1 mouse cellular context compared by ENCODE assay signal in genomic region chr5:76990789-76991188, GRCm38 (mm10).
TF ChIP-seq lines count a peak whose summit lies in the region.

No protein-coding gene starts in this region.

TF ChIP-seq in MEL, 35 proteins besides CTCF, POLR2A, EP300 and RAD21:
- TF ChIP-seq MXI1 (IDR thresholded peaks at IDR 0.05; ENCODE audit: low read depth, low read length), result peak; percentile 68; the same call in 1 of the 2 replicates
- no peak for TF ChIP-seq KAT2A (conservative IDR thresholded peaks at IDR 0.05; ENCODE audit: low read depth, low read length)
- TF ChIP-seq TBP (IDR thresholded peaks at IDR 0.05; ENCODE audit: low read depth, low read length), result no peak
- no peak for TF ChIP-seq E2F4 (IDR thresholded peaks at IDR 0.05; ENCODE audit: borderline replicate concordance, low read depth, low read length)
- no peak for TF ChIP-seq GABPA (IDR thresholded peaks at IDR 0.05; ENCODE audit: low read depth, low read length)
- no peak for TF ChIP-seq USF2 (IDR thresholded peaks at IDR 0.05; ENCODE audit: borderline replicate concordance in 1 of 2, insufficient read depth in 1 of 2, low read depth in 1 of 2, low read length in 2 of 2)
- 0 out of 2 replicates have a peak, but pooled peaks have one; percentile 0 for TF ChIP-seq ZNF384 (IDR thresholded peaks at IDR 0.05; ENCODE audit: low read depth, low read length)
- peak; percentile 71; the same call in 1 of the 2 replicates for TF ChIP-seq TCF12 (IDR thresholded peaks at IDR 0.05; ENCODE audit: low read depth, low read length)
- TF ChIP-seq ZMIZ1 (IDR thresholded peaks at IDR 0.05; ENCODE audit: low read depth, low read length), result no peak
- no peak for TF ChIP-seq CHD1 (IDR thresholded peaks at IDR 0.05; ENCODE audit: low read depth, low read length)
- TF ChIP-seq CHD2 (IDR thresholded peaks at IDR 0.05; ENCODE audit: low read length), result no peak
- peak; percentile 71; the same call in 1 of the 2 replicates for TF ChIP-seq MYC (IDR thresholded peaks at IDR 0.05; ENCODE audit: low read depth, low read length)
- no peak for TF ChIP-seq SMC3 (IDR thresholded peaks at IDR 0.05; ENCODE audit: low read depth, low read length)
- TF ChIP-seq TAL1 (IDR thresholded peaks at IDR 0.05; ENCODE audit: low read length), result 0 out of 2 replicates have a peak, but pooled peaks have one; percentile 4
- no peak for TF ChIP-seq NRF1 (IDR thresholded peaks at IDR 0.05; ENCODE audit: insufficient read depth, low read depth, low read length, poor library complexity, severe bottlenecking)
- TF ChIP-seq MAZ (IDR thresholded peaks at IDR 0.05; ENCODE audit: low read depth, low read length), result no peak
- TF ChIP-seq POLR2AphosphoS2 (IDR thresholded peaks at IDR 0.05; ENCODE audit: low read length), result no peak
- no peak for TF ChIP-seq JUND (IDR thresholded peaks at IDR 0.05; ENCODE audit: low read depth, low read length)
- TF ChIP-seq MAX (IDR thresholded peaks at IDR 0.05; ENCODE audit: low read length), result peak; percentile 38; the same call in 1 of the 2 replicates
- peak; percentile 46; the same call in 1 of the 2 replicates for TF ChIP-seq SIN3A (IDR thresholded peaks at IDR 0.05; ENCODE audit: low read length)
- no peak for TF ChIP-seq BHLHE40 (IDR thresholded peaks at IDR 0.05; ENCODE audit: borderline replicate concordance, low read depth, low read length)
- no peak for TF ChIP-seq ZKSCAN1 (IDR thresholded peaks at IDR 0.05; ENCODE audit: low read depth, low read length)
- no peak for TF ChIP-seq ZC3H11A (IDR thresholded peaks at IDR 0.05; ENCODE audit: low read depth, low read length)
- TF ChIP-seq ETS1 (IDR thresholded peaks at IDR 0.05; ENCODE audit: low read depth, low read length), result peak; percentile 56
- TF ChIP-seq HCFC1 (IDR thresholded peaks at IDR 0.05; ENCODE audit: low read depth, low read length), result peak; percentile 35; the same call in 1 of the 2 replicates
- peak; percentile 74 for TF ChIP-seq GATA1 (IDR thresholded peaks at IDR 0.05; ENCODE audit: low read depth, low read length)
- TF ChIP-seq USF1 (IDR thresholded peaks at IDR 0.05; ENCODE audit: low read depth, low read length), result no peak
- 0 out of 2 replicates have a peak, but pooled peaks have one; percentile 18 for TF ChIP-seq RCOR1 (IDR thresholded peaks at IDR 0.05; ENCODE audit: low read depth, low read length)
